Mouse (Mus musculus): Measurements from ENCODE around the gene Calhm4. TPM values are rescaled to one million over a fixed set of nuclear protein-coding genes. Genes with fewer than 3 reads are reported as not detected.

Calhm4 gene
- not detected in 2 replicates for polyA plus RNA-seq (2014; fragmentation: Nextera tagmentation; extraction: Ambion mirVana)

- no peak for ATAC-seq (ENCODE audit: insufficient number of reproducible peaks, insufficient read depth, low FRiP score, low read depth)
- Histone ChIP-seq H3K36me3 (ENCODE audit: control insufficient read depth, insufficient read depth, low read length) (no peaks in the 10 kb centered on the region), H3K4me1 (ENCODE audit: control insufficient read depth in 2 of 2, insufficient read depth in 2 of 2, low read length in 2 of 2) (no peaks in the 10 kb centered on the region), H3K27ac (replicated peaks in 1 of 2; ENCODE audit: control insufficient read depth in 1 of 2, insufficient read depth in 1 of 2, low read depth in 2 of 2, low read length in 2 of 2) (no peak within 1 kb of the TSS), H3K9me3 (ENCODE audit: control insufficient read depth, low read length) (no peaks in the 10 kb centered on the region), H3K9ac (ENCODE audit: low read length) (no peak within 1 kb of the TSS), H3K27me3 (ENCODE audit: control insufficient read depth, insufficient read depth, low read length) (no peaks in the 10 kb centered on the region), H3K4me2 (ENCODE audit: low read length) (no peak within 1 kb of the TSS), H3K4me3 (ENCODE audit: control insufficient read depth in 1 of 2, insufficient read depth in 1 of 2, low read depth in 1 of 2, low read length in 2 of 2) (no peak within 1 kb of the TSS)
- WGBS = 75% methylated on average over 5 of the region's 5 CpGs
Observed at GRCm38 (mm10) chr10:34044210-34044609, at the start of gene Calhm4. TSS of gene Calhm4 (minus strand) at chr10:34044310.

DNA sequence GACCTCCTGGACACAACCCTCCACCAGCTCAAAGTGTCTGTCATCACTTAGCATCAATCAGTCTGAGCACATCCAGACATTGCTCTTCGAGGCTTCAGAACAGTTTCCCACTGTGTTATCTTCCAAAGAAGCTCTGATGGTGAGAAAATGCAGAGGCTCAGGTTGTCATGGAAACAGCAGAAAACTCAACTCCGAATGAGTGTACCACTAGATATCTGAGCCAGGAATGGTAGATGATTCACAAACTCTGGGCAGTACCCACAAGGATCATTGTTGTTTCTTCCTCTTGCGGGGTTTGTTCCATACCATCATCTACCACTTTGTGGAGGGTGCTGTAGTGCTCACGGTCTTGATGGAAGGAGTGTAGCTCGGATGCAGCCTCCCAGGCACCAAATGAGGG lies 47.8 kb upstream of the Calhm4 start:
- Histone ChIP-seq H3K36me3 (ENCODE audit: control insufficient read depth, insufficient read depth, low read length) (no peaks in the 10 kb centered on the region), H3K9me3 (ENCODE audit: control insufficient read depth, low read length) (no peaks in the 10 kb centered on the region), H3K4me1 (ENCODE audit: control insufficient read depth in 2 of 2, insufficient read depth in 2 of 2, low read length in 2 of 2) (peaks cover 4 to 6% of the 10 kb centered on the region in 2 experiments; a peak in 2 of 4 replicates), H3K27me3 (ENCODE audit: control insufficient read depth, insufficient read depth, low read length) (no peaks in the 10 kb centered on the region), H3K27ac (replicated peaks in 1 of 2; ENCODE audit: control insufficient read depth in 1 of 2, insufficient read depth in 1 of 2, low read depth in 2 of 2, low read length in 2 of 2) (no peak overlapping the region; a peak in 1 of 4 replicates), H3K9ac (ENCODE audit: low read length) (no peak overlapping the region), H3K4me2 (ENCODE audit: low read length) (no peak overlapping the region), H3K4me3 (ENCODE audit: control insufficient read depth in 1 of 2, insufficient read depth in 1 of 2, low read depth in 1 of 2, low read length in 2 of 2) (no peak overlapping the region)
- WGBS = 28% methylated on average over 5 of the region's 5 CpGs
- peak; percentile 18; the same call in 1 of the 2 replicates for ATAC-seq (ENCODE audit: insufficient number of reproducible peaks, insufficient read depth, low FRiP score, low read depth)

DNA sequence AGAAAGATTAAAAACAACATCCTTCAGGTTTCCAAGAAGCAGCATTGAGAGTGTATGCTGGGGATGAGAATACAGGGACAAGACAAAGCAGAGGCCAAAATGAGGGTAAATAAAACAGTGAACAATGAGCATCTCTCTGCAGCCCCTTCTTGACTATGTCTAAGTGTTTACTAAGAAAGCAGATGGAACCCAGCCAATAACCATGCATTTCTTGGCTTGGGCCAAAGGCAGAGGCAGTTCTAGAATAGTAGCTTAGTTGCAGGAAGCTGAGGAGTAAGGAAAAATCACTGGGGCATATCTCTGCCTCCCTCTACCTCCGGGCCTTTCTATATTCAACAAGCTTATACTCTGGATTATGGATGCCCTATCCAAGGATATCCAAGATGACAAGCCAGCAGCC lies 46.4 kb upstream of the Calhm4 start:
- WGBS = 71% methylated on average over 1 of the region's 1 CpGs
- Histone ChIP-seq H3K9me3 (ENCODE audit: control insufficient read depth, low read length) (no peaks in the 10 kb centered on the region), H3K36me3 (ENCODE audit: control insufficient read depth, insufficient read depth, low read length) (no peaks in the 10 kb centered on the region), H3K4me1 (ENCODE audit: control insufficient read depth in 2 of 2, insufficient read depth in 2 of 2, low read length in 2 of 2) (peaks cover 0 to 2% of the 10 kb centered on the region in 2 experiments; a peak in 1 of 4 replicates), H3K4me3 (ENCODE audit: control insufficient read depth in 1 of 2, insufficient read depth in 1 of 2, low read depth in 1 of 2, low read length in 2 of 2) (no peak overlapping the region), H3K27me3 (ENCODE audit: control insufficient read depth, insufficient read depth, low read length) (no peaks in the 10 kb centered on the region), H3K4me2 (ENCODE audit: low read length) (no peak overlapping the region), H3K9ac (ENCODE audit: low read length) (no peak overlapping the region), H3K27ac (replicated peaks in 1 of 2; ENCODE audit: control insufficient read depth in 1 of 2, insufficient read depth in 1 of 2, low read depth in 2 of 2, low read length in 2 of 2) (no peak overlapping the region)
- ATAC-seq (ENCODE audit: insufficient number of reproducible peaks, insufficient read depth, low FRiP score, low read depth) = no peak

GRCm38 (mm10) chr10:34089517-34089916 lies 45.4 kb upstream of the Calhm4 start:
- no peaks in the 10 kb centered on the region for H3K4me1 ChIP-seq (ENCODE audit: control insufficient read depth in 2 of 2, insufficient read depth in 2 of 2, low read length in 2 of 2)
- no peaks in the 10 kb centered on the region for H3K36me3 ChIP-seq (ENCODE audit: control insufficient read depth, insufficient read depth, low read length)
- no peak overlapping the region for H3K4me3 ChIP-seq (ENCODE audit: control insufficient read depth in 1 of 2, insufficient read depth in 1 of 2, low read depth in 1 of 2, low read length in 2 of 2)
- H3K27me3 ChIP-seq (ENCODE audit: control insufficient read depth, insufficient read depth, low read length) = no peaks in the 10 kb centered on the region
- ATAC-seq (ENCODE audit: insufficient number of reproducible peaks, insufficient read depth, low FRiP score, low read depth) = no peak
- no peaks in the 10 kb centered on the region for H3K9me3 ChIP-seq (ENCODE audit: control insufficient read depth, low read length)
- 59% methylated on average over 3 of the region's 3 CpGs for WGBS
- no peak overlapping the region for H3K4me2 ChIP-seq (ENCODE audit: low read length)
- H3K27ac ChIP-seq (replicated peaks in 1 of 2; ENCODE audit: control insufficient read depth in 1 of 2, insufficient read depth in 1 of 2, low read depth in 2 of 2, low read length in 2 of 2) = no peak overlapping the region
- H3K9ac ChIP-seq (ENCODE audit: low read length) = no peak overlapping the region

- H3K27ac ChIP-seq (replicated peaks in 1 of 2; ENCODE audit: control insufficient read depth in 1 of 2, insufficient read depth in 1 of 2, low read depth in 2 of 2, low read length in 2 of 2) = no peak overlapping the region
- no peaks in the 10 kb centered on the region for H3K4me1 ChIP-seq (ENCODE audit: control insufficient read depth in 2 of 2, insufficient read depth in 2 of 2, low read length in 2 of 2)
- H3K4me2 ChIP-seq (ENCODE audit: low read length) = no peak overlapping the region
- 87% methylated on average over 2 of the region's 2 CpGs for WGBS
- H3K27me3 ChIP-seq (ENCODE audit: control insufficient read depth, insufficient read depth, low read length) = no peaks in the 10 kb centered on the region
- no peaks in the 10 kb centered on the region for H3K36me3 ChIP-seq (ENCODE audit: control insufficient read depth, insufficient read depth, low read length)
- no peak overlapping the region for H3K9ac ChIP-seq (ENCODE audit: low read length)
- no peak for ATAC-seq (ENCODE audit: insufficient number of reproducible peaks, insufficient read depth, low FRiP score, low read depth)
- H3K4me3 ChIP-seq (ENCODE audit: control insufficient read depth in 1 of 2, insufficient read depth in 1 of 2, low read depth in 1 of 2, low read length in 2 of 2) = no peak overlapping the region
- no peaks in the 10 kb centered on the region for H3K9me3 ChIP-seq (ENCODE audit: control insufficient read depth, low read length)
Observed at GRCm38 (mm10) chr10:34088515-34088914, 44.4 kb upstream of the Calhm4 start.

DNA sequence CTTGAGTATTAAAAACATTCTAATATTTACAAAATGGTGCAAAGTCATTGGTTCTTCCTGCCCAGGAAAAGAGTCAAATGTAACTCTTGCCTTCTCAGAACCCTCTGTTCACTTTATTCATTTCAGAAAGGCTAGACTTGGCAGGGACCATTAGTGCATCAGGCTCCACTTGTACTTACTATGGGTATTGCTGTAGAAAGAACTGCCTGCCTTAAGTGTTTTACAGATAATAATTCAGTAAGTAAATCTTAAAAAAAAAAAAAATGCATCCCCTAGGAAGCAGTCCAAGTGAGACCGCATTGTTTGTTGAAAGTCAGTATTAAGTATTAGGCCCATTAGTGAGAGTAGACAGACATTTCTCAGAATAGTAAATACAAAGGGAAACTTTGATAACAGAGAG lies 42.4 kb upstream of the Calhm4 start:
- Histone ChIP-seq H3K4me3 (ENCODE audit: control insufficient read depth in 1 of 2, insufficient read depth in 1 of 2, low read depth in 1 of 2, low read length in 2 of 2) (no peak overlapping the region), H3K27ac (replicated peaks in 1 of 2; ENCODE audit: control insufficient read depth in 1 of 2, insufficient read depth in 1 of 2, low read depth in 2 of 2, low read length in 2 of 2) (no peak overlapping the region), H3K9me3 (ENCODE audit: control insufficient read depth, low read length) (no peaks in the 10 kb centered on the region), H3K36me3 (ENCODE audit: control insufficient read depth, insufficient read depth, low read length) (no peaks in the 10 kb centered on the region), H3K4me1 (ENCODE audit: control insufficient read depth in 2 of 2, insufficient read depth in 2 of 2, low read length in 2 of 2) (no peaks in the 10 kb centered on the region), H3K4me2 (ENCODE audit: low read length) (no peak overlapping the region), H3K9ac (ENCODE audit: low read length) (no peak overlapping the region), H3K27me3 (ENCODE audit: control insufficient read depth, insufficient read depth, low read length) (no peaks in the 10 kb centered on the region)
- ATAC-seq (ENCODE audit: insufficient number of reproducible peaks, insufficient read depth, low FRiP score, low read depth) = no peak
- WGBS = 71% methylated on average over 1 of the region's 1 CpGs

DNA sequence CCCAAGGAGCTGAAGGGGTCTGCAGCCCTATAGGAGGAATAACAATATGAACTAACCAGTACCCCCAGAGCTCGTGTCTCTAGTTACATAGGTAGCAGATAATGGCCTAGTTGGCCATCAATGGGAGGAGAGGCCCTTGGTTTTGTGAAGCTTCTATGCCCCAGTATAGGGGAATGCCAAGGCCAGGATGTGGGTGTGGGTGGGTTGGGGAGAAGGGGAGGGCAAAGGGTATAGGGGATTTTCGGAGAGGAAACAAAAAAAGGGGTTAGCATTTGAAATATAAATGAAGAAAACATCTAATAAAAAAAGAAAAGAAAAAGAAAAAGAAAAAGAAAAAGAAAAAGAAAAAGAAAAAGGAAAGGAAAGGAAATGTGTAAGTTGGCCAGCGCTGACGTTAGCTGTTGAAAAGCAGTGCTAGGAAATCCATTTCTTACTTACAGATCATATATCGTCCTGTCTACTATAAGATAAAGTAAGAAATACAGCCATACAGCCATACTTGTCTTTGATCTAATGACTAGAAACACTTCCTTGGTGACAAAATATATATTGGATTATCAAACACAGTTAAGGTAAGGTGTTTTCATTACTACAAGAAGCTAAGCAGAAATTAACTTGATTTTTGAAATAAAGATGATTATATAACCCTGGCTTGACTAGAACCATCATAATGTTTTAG lies 30.6 kb upstream of the Calhm4 start:
- Histone ChIP-seq H3K4me2 (ENCODE audit: low read length) (no peak overlapping the region), H3K27me3 (ENCODE audit: control insufficient read depth, insufficient read depth, low read length) (no peaks in the 10 kb centered on the region), H3K4me1 (ENCODE audit: control insufficient read depth in 2 of 2, insufficient read depth in 2 of 2, low read length in 2 of 2) (no peaks in the 10 kb centered on the region), H3K27ac (replicated peaks in 1 of 2; ENCODE audit: control insufficient read depth in 1 of 2, insufficient read depth in 1 of 2, low read depth in 2 of 2, low read length in 2 of 2) (no peak overlapping the region), H3K9me3 (ENCODE audit: control insufficient read depth, low read length) (no peaks in the 10 kb centered on the region), H3K36me3 (ENCODE audit: control insufficient read depth, insufficient read depth, low read length) (no peaks in the 10 kb centered on the region), H3K4me3 (ENCODE audit: control insufficient read depth in 1 of 2, insufficient read depth in 1 of 2, low read depth in 1 of 2, low read length in 2 of 2) (no peak overlapping the region), H3K9ac (ENCODE audit: low read length) (no peak overlapping the region)
- no peak for ATAC-seq (ENCODE audit: insufficient number of reproducible peaks, insufficient read depth, low FRiP score, low read depth)
- 78% methylated on average over 5 of the region's 5 CpGs for WGBS

DNA sequence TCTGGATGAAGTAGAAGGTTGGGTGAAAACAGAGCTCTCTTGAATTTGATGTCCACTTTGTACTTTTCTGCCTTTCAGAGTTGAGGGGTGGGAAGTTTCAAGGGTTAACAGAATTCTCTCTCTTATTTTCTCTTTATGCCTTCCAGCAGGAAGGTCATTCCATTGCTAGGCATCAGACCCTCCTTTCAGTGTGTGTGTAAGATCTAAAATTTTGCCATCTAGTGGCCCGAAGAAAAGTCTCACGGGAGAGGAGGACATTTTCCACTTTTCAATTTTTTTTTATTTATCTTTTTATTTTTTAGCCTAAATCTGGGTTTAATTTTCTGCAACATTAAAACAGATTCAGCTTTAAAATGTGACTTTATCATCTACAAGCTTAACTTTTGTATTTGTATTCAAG lies 27.5 kb upstream of the Calhm4 start:
- Histone ChIP-seq H3K4me1 (ENCODE audit: control insufficient read depth in 2 of 2, insufficient read depth in 2 of 2, low read length in 2 of 2) (no peaks in the 10 kb centered on the region), H3K36me3 (ENCODE audit: control insufficient read depth, insufficient read depth, low read length) (no peaks in the 10 kb centered on the region), H3K9ac (ENCODE audit: low read length) (no peak overlapping the region), H3K4me2 (ENCODE audit: low read length) (no peak overlapping the region), H3K9me3 (ENCODE audit: control insufficient read depth, low read length) (no peaks in the 10 kb centered on the region), H3K4me3 (ENCODE audit: control insufficient read depth in 1 of 2, insufficient read depth in 1 of 2, low read depth in 1 of 2, low read length in 2 of 2) (no peak overlapping the region), H3K27me3 (ENCODE audit: control insufficient read depth, insufficient read depth, low read length) (no peaks in the 10 kb centered on the region), H3K27ac (replicated peaks in 1 of 2; ENCODE audit: control insufficient read depth in 1 of 2, insufficient read depth in 1 of 2, low read depth in 2 of 2, low read length in 2 of 2) (peak overlapping the region; percentile 65 to 75; a peak in 2 of 4 replicates)
- no peak for ATAC-seq (ENCODE audit: insufficient number of reproducible peaks, insufficient read depth, low FRiP score, low read depth)
- 36% methylated on average over 2 of the region's 2 CpGs for WGBS

Data from heart, embryonic 14.5 days (tissue).